Mouse (Mus musculus) G1E-ER4 (cell line): Measurements from ENCODE around the gene Olfr965. TPM values are rescaled to one million over a fixed set of nuclear protein-coding genes. Genes with fewer than 3 reads are reported as not detected.

Source experiments
- GATA1 ChIP-seq: IDR thresholded peaks from one replicate; pipeline ENCODE4 v1.8.0; 2012; ENCODE audit warnings: low read length, inconsistent platforms
- polyA plus RNA-seq: library from polyadenylated mRNA; stranded (reverse); fragments of >175 nt; gene quantifications from 2 replicates; pipeline ENCODE4 v1.2.3, GENCODE M21; 2012

Olfr965 gene
- polyA plus RNA-seq: not detected in 2 replicates

- TF ChIP-seq GATA1: no peak
These were observed at the start of gene Olfr965 for GRCm38 (mm10) chr9:39711053-39711452. TSS of gene Olfr965 (plus strand) at chr9:39711353.

GRCm38 (mm10) chr9:39666905-39667304 is 44.2 kb upstream of the Olfr965 start, which contains the start of gene Olfr963:
TSS of gene Olfr963 (plus strand) at chr9:39667205.
- TF ChIP-seq GATA1: no peak

GRCm38 (mm10) chr9:39669723-39670122 is 41.4 kb upstream of the Olfr965 start:
- TF ChIP-seq GATA1: no peak

- TF ChIP-seq GATA1: no peak
These were observed 36.3 kb upstream of the Olfr965 start for GRCm38 (mm10) chr9:39674820-39675219.

GRCm38 (mm10) chr9:39678557-39678956 is 32.6 kb upstream of the Olfr965 start:
- no peak for TF ChIP-seq GATA1

DNA sequence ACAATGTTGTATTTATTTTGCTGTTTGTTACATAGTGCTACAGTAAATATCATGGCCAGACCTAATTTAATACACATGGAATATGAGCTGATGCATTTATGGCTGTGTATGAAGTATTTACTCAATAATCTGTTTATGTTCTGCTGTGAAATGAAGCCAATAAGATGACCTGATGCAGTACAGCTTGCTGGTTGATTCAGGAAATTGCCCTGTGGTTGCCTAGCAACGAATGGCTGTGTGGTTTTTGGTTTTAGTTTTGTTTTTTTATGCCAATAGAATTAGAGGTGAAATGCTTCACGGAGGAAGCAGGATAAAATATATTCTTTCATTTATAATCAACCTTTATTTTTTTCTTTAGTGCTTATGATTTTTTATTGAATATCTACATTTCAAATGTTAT is 31.9 kb upstream of the Olfr965 start:
- no peak for TF ChIP-seq GATA1

DNA sequence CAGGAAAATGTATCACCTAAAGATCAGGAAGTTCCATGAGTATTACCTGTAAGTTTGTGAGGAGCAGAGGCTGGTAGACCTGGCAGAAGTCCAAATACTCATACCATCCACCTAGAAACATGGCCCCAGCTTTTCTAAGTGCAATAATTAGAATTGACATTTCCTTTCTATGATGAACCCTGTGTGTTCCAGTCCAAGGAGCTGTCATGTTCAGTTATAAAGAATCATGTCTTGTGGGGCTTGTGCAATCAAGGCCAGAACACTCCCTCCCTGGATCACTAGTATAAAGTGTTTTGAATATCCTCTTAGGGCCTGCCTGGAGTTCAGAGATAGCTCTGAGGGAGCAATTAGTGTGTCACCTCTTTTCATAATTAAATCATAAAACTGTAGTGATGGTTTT is 4.1 kb upstream of the Olfr965 start, which contains the start of gene Olfr149:
Olfr149 (minus strand) TSS at position 101 of the 400 bp plus-strand sequence.
- TF ChIP-seq GATA1: no peak

GRCm38 (mm10) chr9:39708958-39709357 is 2.2 kb upstream of the Olfr965 start:
- TF ChIP-seq GATA1: no peak

DNA sequence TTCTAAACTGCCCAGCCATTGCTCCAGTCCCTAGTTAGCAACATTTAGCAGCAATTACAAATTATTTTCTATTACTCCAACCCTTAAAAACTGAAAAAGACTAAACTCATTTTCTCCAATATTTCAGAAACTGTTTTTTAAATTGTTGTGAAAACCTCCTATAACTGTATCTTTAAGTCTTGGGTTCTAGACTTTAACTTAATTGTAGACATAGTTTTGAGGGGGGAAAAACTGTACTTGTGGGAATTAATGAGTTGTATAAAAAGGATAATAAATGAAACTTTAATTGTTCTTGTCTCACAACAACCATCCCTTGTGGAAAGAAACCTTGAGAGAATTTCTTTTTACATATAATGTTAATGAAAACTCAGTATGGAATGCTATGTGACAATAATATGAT is 19.5 kb downstream of the Olfr965 start, which contains the start of gene Olfr150:
Olfr150 (plus strand) TSS at position 301 of the 400 bp plus-strand sequence.
- no peak for TF ChIP-seq GATA1

DNA sequence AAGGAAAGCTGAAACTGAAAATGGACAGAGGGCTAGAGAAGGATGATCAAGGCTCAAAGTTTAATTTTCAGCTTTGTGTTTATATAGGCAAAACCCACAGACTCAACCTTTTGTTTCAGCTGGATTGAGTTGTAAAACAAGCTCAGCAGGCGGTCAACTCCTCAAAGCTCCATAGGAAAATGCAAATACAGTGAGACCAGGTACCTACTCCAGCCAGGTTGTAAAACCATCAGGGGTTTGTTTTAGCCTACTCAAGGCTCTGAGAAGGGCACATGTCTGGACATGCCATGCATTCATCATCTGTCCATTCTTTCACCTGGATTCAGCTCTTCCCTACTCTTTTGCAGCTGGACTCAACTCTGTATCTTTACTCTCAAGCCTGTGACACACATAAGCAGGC is 29.6 kb downstream of the Olfr965 start:
- no peak for TF ChIP-seq GATA1

- no peak for TF ChIP-seq GATA1
These were observed 34.8 kb downstream of the Olfr965 start, which contains the start of gene Olfr967 for GRCm38 (mm10) chr9:39745949-39746348. TSS of gene Olfr967 (plus strand) at chr9:39746249.

DNA sequence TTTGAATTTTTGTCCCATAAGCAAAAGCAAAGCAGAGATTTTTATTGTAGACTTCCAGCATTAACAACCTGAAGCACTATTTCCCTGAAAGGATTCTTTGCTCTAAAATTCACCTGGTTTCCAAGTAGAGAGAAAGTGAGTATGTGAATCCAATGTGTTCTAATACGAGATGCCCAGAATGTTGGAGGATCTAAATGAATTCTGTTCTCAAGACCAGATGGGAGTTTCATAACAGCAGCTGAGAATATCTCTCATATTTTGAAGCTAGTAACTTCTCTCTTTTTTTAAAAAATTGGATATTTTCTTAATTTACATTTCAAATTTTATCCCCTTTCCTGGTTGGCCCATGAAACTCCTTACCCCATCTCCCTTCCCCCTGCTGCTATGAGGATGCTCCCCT is 35.3 kb downstream of the Olfr965 start:
- no peak for TF ChIP-seq GATA1

Other genes with a start within 250 kb of the Olfr965 start
- not detected in 2 replicates for gene Olfr955, start 239.4 kb upstream of the Olfr965 start, polyA plus RNA-seq
- gene Olfr44, start 217.4 kb upstream of the Olfr965 start, polyA plus RNA-seq: not detected in 2 replicates
- not detected in 2 replicates for gene Olfr957, start 195.5 kb upstream of the Olfr965 start, polyA plus RNA-seq
- not detected in 2 replicates for gene Olfr958, start 157.3 kb upstream of the Olfr965 start, polyA plus RNA-seq
- not detected in 2 replicates for gene Olfr959, start 135.8 kb upstream of the Olfr965 start, polyA plus RNA-seq
- gene AW551984, start 107.0 kb upstream of the Olfr965 start, polyA plus RNA-seq: not detected in 2 replicates
- gene Olfr148, start 100.7 kb upstream of the Olfr965 start, polyA plus RNA-seq: not detected in 2 replicates
- gene Olfr960, start 90.0 kb upstream of the Olfr965 start, polyA plus RNA-seq: not detected in 2 replicates
- gene Olfr961, start 66.3 kb upstream of the Olfr965 start, polyA plus RNA-seq: not detected in 2 replicates
- not detected in 2 replicates for gene Olfr963, start 44.1 kb upstream of the Olfr965 start, polyA plus RNA-seq
- not detected in 2 replicates for gene Olfr149, start 4.2 kb upstream of the Olfr965 start, polyA plus RNA-seq
- gene Olfr150, start 19.6 kb downstream of the Olfr965 start, polyA plus RNA-seq: not detected in 2 replicates
- not detected in 2 replicates for gene Olfr967, start 34.9 kb downstream of the Olfr965 start, polyA plus RNA-seq
- not detected in 2 replicates for gene Olfr968, start 71.9 kb downstream of the Olfr965 start, polyA plus RNA-seq
- gene Olfr969, start 79.6 kb downstream of the Olfr965 start, polyA plus RNA-seq: not detected in 2 replicates
- not detected in 2 replicates for gene Olfr970, start 97.5 kb downstream of the Olfr965 start, polyA plus RNA-seq
- gene Olfr971, start 125.5 kb downstream of the Olfr965 start, polyA plus RNA-seq: not detected in 2 replicates
- gene Olfr972, start 155.1 kb downstream of the Olfr965 start, polyA plus RNA-seq: not detected in 2 replicates
- not detected in 2 replicates for gene Olfr229, start 196.0 kb downstream of the Olfr965 start, polyA plus RNA-seq
- gene Olfr974, start 226.1 kb downstream of the Olfr965 start, polyA plus RNA-seq: not detected in 2 replicates
- not detected in 2 replicates for gene Olfr975, start 240.7 kb downstream of the Olfr965 start, polyA plus RNA-seq
- gene Olfr976, start 249.8 kb downstream of the Olfr965 start, polyA plus RNA-seq: not detected in 2 replicates